Mouse (Mus musculus) 3134 (cell line): ENCODE results near the gene Flad1.

Source experiments
- DNase-seq: peaks from one replicate; pipeline ENCODE4 v3.0.0-alpha.2; 2011; ENCODE audit warnings: low spot score; ENCODE audit not compliant: insufficient read length; ENCODE audit errors: extremely low read depth

The Flad1 gene

GRCm38 (mm10) chr3:89396654-89397005 is 15.0 kb downstream of the Flad1 start:
- no peak for DNase-seq

GRCm38 (mm10) chr3:89395806-89396653 is 15.6 kb downstream of the Flad1 start:
- DNase-seq, result peak; percentile 62

GRCm38 (mm10) chr3:89395419-89395805 is 16.3 kb downstream of the Flad1 start:
- no peak for DNase-seq

- no peak for DNase-seq
These were observed 16.8 kb downstream of the Flad1 start for GRCm38 (mm10) chr3:89394894-89395256.

GRCm38 (mm10) chr3:89394006-89394893 is 17.4 kb downstream of the Flad1 start, which contains the start of gene Zbtb7b:
Gene Zbtb7b, minus strand, starts transcription at chr3:89394776.
- peak; percentile 87 for DNase-seq

- DNase-seq, result peak; percentile 96
These were observed 18.1 kb downstream of the Flad1 start for GRCm38 (mm10) chr3:89393605-89394004.

- peak; percentile 64 for DNase-seq
These were observed 18.8 kb downstream of the Flad1 start for GRCm38 (mm10) chr3:89392871-89393311.

GRCm38 (mm10) chr3:89391663-89392511 is 19.8 kb downstream of the Flad1 start:
- DNase-seq, result peak; percentile 86

- DNase-seq, result peak; percentile 50
These were observed 20.7 kb downstream of the Flad1 start for GRCm38 (mm10) chr3:89390699-89391662.

- peak; percentile 77 for DNase-seq
These were observed 21.6 kb downstream of the Flad1 start for GRCm38 (mm10) chr3:89390111-89390515.

GRCm38 (mm10) chr3:89388901-89389740 is 22.5 kb downstream of the Flad1 start:
- no peak for DNase-seq

- DNase-seq, result peak; percentile 66
These were observed 23.4 kb downstream of the Flad1 start for GRCm38 (mm10) chr3:89388134-89388881.

- DNase-seq, result no peak
These were observed 24.0 kb downstream of the Flad1 start for GRCm38 (mm10) chr3:89387632-89388031.

GRCm38 (mm10) chr3:89386438-89387420 is 24.9 kb downstream of the Flad1 start:
- DNase-seq, result no peak

GRCm38 (mm10) chr3:89385451-89385850 is 26.2 kb downstream of the Flad1 start:
- DNase-seq, result no peak

- DNase-seq, result no peak
These were observed 27.2 kb downstream of the Flad1 start for GRCm38 (mm10) chr3:89384331-89385076.
